Mouse (Mus musculus) C2C12 (cell line): ENCODE results near the gene Crybg3.

Experiments
- CTCF ChIP-seq: IDR thresholded peaks from one replicate; pipeline ENCODE4 v1.5.1; 2011; ENCODE audit not compliant: control insufficient read depth, insufficient read depth, insufficient read length
- MAX ChIP-seq: IDR thresholded peaks from one replicate; pipeline ENCODE4 v1.6.1; 2011; ENCODE audit warnings: mild to moderate bottlenecking, control low read depth
- USF1 ChIP-seq: IDR thresholded peaks from one replicate; pipeline ENCODE4 v1.6.1; 2011; ENCODE audit warnings: low read depth, mild to moderate bottlenecking, control low read depth, moderate library complexity

DNA sequence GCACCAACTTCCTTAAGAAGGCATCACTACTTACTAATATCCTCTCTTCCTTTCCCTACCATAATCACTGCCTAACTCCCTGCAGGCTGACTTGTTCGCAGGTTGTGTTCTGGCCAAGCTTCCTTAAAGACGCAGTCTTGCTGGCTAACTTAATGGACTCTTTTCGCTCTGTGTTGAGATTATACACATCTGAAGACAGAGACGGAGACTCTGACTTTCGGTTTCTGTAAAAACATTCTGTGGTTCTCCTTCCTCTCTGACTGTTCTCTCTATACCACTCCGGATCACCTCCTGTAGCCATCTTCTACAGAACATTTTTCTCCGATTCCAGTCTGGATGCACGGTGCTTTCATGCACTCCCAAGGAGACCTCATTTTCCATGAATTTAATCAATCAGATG is 30.0 kb downstream of the Crybg3 start:
- TF ChIP-seq CTCF (no peak), USF1 (no peak), MAX (no peak)
